Mouse (Mus musculus) C2C12 (cell line): ENCODE results near the gene Krt13.

ENCODE experiments used
- CTCF ChIP-seq: IDR thresholded peaks from one replicate; pipeline ENCODE4 v1.5.1; 2011; ENCODE audit not compliant: control insufficient read depth, insufficient read depth, insufficient read length
- MAX ChIP-seq: IDR thresholded peaks from one replicate; pipeline ENCODE4 v1.6.1; 2011; ENCODE audit warnings: mild to moderate bottlenecking, control low read depth
- USF1 ChIP-seq: IDR thresholded peaks from one replicate; pipeline ENCODE4 v1.6.1; 2011; ENCODE audit warnings: low read depth, mild to moderate bottlenecking, control low read depth, moderate library complexity

DNA sequence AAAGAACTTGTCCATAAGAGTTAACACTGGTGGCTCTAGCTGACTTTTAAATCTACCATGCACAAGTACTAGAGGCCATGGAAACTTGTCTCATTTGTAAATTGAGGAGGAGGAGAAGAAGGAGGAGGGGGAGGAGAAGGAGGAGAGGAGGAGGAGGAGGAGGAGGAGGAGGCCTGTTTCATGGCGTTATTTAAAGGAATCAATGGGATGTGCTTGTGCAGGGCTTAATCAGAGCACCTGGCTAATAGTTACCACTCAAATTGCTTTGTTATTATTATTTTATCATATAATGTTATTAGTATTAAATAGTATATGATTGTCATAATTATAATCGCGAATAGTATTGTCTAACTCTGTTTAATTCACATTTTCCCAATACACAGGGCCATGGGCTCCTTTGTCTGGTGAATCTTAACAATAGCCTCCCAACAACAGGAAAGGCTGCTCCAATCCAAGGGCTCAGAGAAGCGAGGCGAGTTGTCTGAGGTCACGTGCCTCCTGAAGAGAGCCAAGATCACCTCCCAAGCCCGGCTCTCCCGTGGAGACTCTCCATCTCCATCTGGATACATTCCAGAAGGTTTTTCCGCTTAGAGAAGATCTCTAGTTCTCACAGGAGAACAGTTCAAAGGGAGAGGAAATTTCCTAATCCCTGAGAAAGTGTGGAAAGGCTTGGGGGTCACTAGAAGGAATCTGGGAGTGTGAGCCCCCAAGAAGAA, 27.4 kb upstream of the Krt13 start, which contains the start of gene Krt19:
- TF ChIP-seq CTCF (no peak), MAX (no peak), USF1 (no peak)
